Mouse (Mus musculus) c-Kit-positive CD71-positive TER-119-positive erythroid progenitor cells, embryonic 14.5 days (primary cell): ENCODE measurements around the gene 1700010I14Rik.

Experiments used
- DNase-seq: peaks from one replicate; pipeline ENCODE4 v3.0.0-alpha.2; 2013; ENCODE audit warnings: low spot score

The 1700010I14Rik gene

DNA sequence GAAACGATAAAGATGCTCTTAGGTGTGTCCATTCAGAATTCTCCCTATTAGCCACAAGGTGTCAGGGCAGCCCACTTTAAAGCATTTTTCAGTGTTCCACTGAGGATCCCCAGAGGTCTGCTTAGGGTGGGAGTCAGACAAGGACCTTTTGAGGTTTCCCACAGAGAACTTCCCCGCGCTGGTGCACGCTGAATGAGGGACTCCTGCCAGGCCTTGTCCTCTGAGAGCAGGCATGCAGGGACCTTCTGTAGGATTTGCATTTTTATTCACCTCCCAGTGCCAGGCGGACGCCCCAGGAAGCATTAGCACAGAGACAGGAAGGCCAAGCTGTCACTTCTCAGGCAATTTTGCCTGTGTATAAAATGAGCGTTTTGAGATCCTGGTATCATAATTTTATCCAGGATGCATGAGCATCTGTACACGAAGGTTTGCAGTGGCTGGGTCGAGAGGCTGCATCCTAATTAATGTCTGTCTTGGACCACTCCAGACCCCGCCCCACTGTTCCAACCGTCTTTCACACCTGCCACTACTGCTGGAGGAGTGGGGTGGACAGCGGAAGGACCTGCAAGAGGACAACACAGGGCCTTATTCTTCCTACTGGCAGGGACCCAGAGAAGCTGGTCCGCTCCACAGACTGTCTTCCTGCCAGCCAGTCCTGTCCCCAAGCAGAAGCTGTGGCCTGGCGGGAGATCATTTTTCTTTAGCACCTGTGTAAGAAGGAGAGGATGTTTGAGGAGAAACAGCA, 35.2 kb downstream of the 1700010I14Rik start:
- no peak for DNase-seq

GRCm38 (mm10) chr17:9030181-9030580, 42.0 kb downstream of the 1700010I14Rik start:
- DNase-seq = no peak

DNA sequence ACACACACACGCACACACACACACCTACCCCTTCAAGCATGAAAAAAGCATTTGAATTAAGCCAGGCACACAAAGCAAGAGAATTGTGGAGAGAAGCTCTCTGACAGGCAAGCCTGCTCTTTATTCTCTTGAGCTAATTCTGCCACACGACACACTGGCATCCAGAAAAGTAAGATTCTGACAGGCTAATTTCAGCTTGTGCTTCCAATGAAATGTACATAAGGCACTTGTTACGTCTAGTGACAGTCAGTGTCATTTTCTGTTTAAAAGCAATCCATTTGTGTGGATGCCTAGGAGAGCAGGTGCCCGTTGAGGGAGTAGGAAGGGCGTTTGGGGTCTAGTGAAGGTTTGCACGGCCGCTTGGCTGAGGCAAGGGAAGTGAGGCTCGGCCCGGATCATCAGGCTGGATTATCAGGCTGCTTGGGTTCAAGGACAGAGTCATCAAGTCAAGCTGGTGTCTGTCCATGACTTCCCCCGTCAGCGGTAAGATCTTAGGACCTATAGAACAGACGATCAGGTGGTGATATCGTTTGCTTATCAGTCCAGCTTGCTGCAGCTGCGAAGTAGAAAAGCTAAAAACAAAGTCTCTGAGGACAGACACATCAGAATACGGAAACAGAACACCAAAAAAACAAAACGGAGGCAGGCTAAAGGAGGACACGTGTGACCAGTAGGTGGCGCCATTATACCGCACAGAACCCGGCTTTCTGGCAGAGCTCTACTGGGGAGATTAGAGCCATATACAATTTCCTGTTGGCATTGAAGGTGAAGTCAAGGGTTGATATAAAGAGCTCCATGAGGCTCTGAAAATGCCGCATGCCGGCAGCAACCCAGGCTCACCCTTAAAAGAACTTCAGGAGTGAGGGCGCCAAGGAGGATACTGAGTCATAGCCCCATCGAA, 43.4 kb downstream of the 1700010I14Rik start:
- DNase-seq = peak; percentile 43

DNA sequence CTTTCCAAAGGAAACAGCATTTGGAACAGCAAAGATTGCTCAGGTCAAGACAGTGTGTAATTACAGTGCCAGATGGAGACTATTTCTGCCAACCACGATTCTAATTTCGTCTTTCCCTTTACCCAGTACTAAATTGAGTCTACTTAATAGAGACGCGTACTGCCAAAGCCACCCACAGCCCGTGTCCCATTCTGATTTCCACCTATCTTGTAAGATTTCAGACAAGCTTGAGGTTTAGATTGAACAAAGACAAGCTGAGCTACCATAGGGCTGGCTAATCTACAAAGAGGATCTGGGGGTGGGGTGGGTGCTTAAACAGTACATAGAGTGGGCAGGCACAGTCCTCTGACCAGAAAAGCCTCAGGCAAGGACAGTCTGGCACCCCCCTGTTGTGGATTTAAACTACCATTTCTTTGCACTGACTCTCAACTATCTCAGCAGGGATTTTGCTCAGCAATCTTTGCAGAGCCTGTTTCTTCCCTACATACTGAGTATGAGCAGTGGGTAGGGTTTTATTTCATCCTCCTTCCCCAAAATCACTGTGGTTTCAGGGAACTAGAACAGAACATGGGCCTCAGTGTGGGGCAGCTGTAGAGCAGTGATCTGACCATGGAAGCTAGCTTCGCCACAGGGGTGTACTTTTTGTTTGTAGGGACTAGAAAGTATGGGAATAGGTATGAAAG, 44.4 kb downstream of the 1700010I14Rik start:
- no peak for DNase-seq

DNA sequence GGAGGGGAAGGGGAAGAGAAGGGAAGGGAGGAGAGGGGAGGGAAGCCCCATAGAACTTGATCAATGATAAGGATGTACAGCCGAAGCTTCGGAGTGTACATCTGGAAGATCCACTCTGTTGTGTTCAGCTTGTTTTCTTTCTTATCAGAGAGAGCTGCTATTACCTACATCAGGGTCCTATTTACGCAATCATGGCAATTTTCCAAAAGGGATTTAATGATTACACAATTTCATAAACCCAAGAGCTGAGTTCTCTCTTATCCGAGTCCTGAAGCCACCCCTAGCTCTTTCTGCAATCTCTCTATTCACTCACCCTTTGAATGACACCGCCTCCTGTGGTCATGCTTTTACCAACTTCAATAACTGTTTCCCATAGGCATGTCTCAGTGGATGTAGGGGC, 45.4 kb downstream of the 1700010I14Rik start:
- no peak for DNase-seq

DNA sequence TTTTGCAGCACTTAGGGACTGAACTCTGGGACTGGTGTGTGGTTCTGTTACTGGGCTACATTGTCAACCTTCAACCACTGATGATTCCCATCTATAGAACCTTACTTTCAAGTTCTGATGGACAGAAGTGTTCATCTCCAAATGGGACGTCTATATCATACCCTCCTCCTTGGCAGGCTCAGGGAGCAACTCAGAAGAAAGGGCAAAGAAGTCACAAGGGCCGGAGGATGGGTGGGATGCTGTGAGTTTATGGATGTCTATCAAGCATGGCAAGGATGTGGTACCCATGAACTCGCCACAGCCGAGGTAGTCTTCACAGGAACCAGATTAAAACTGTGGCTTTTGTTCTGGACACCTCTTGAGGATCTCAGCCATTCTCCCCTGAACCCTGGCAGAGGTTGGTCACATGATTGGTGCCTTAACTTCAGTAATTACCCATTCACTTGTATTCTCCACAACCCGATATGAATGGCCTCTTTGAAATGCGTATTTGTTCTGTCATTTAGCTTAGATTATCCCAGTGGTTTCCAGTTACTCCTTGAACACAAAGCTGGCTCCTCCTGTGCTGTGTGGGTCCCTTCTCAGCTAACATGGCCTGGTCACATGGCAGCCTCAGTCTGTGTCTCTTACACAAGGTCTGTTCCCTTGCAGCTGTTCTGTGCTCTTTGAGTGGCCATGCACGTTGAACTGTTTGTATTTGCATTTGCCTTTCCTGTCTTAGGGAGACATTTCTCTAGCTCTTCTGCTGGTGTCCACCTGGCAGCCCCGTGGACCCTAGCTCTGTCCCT, 47.6 kb downstream of the 1700010I14Rik start:
- DNase-seq = no peak

GRCm38 (mm10) chr17:9042723-9043122, 54.6 kb downstream of the 1700010I14Rik start:
- peak; percentile 39 for DNase-seq

DNA sequence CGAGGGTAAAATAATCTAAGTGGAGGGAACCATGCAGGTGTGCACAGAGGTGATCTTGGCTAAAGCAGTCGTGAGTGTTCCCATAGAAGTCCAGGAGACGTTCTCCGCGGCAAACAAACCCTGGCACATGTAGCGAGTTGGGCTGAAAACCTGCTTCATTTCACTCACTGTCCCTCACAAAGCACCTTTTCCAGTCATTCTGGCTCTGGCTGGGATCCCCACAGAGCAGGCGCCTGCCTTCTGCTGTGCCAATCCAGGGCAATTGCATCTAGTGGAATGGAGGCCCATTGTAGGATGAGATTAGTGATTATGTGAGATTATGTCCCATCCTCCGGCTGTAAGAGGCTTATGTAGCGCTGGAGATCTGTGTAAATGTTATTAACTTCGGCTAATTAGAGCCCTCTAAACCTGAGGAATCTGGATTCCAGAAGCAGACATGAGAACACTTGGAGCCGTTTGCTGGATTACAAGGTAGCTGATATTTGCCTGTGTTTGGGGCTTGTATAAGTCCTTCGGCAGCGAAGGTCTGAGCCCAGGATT, 64.4 kb downstream of the 1700010I14Rik start:
- DNase-seq = no peak

GRCm38 (mm10) chr17:9059360-9059932, 71.3 kb downstream of the 1700010I14Rik start:
- DNase-seq = no peak
